Mouse (Mus musculus): Measurements from ENCODE around the gene Olfr549. TPM values are rescaled to one million over a fixed set of nuclear protein-coding genes. Genes with fewer than 3 reads are reported as not detected.
A peak's percentile ranks its signal among the peaks of the same experiment; 100 is the strongest.

Olfr549 gene
- not detected in 2 replicates for total RNA-seq (2015)
- not detected in 2 replicates for total RNA-seq (2017)

DNA sequence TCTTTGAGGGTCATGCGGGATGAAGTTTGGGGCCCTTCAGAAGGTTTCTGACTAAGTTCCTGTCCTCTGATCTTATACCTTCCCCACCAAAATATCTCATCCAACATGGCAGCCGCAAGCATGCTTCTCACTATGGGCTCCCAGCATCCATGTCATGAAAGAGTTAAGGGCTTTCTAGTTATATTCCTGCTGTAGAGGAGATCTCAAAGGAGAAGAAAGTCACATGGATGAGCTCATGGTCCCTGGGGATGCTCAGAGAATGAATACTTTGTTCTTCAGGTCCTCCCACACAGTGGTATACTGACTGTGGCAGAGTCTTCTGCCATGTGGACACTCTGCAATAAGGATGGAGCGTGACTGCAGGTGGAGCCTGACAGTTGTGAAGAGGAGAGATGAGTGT lies at the start of gene Olfr549:
Gene Olfr549, plus strand, starts transcription at position 301 of the 400 bp plus-strand sequence.
- ATAC-seq (replicated peaks; ENCODE audit: poor library complexity) = no peak

DNA sequence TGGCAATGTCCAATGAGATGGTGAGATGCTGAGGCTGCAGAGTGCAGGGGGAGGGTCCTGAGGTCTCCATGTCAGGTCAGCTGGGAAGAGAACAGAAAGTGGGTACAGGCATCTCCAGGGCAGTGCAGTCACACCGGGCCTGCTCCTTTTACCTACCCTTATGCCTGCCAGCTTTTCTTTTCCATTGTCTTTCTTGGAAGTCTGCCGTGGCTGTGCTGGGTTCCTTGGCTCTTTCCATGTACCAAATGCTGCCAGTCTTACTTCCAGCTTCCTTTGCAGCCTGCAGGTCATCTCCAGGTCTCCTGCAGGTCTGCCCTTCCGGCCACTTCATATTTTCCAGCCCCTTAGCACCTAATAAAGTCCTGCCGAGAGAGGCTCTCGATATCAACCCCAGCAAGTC lies 47.7 kb upstream of the Olfr549 start:
- no peak for ATAC-seq (replicated peaks; ENCODE audit: poor library complexity)

DNA sequence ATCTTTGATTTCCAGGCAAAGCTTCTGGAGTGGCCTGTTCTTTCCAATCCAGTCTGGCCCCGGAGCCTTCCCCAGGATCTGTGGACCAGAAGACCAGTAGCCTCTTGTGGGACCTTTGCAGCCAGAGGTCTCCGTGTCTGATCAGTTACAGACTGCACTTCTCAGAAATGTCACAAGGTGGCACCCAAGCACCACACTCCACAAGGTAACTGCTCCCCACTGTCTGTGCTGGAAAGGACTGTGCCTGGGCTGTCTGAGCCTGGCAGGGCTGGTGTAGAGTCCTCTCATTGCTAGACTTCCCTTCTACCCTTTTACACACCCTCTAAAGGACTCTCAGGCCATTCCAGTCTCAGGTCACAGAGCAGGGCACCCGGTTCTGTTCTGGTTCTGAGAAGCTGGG lies 42.8 kb upstream of the Olfr549 start:
- ATAC-seq (replicated peaks; ENCODE audit: poor library complexity) = peak; percentile 99

GRCm38 (mm10) chr7:102508066-102508465 lies 41.6 kb upstream of the Olfr549 start:
- ATAC-seq (replicated peaks; ENCODE audit: poor library complexity) = no peak

GRCm38 (mm10) chr7:102508666-102509065 lies 41.0 kb upstream of the Olfr549 start:
- ATAC-seq (replicated peaks; ENCODE audit: poor library complexity) = no peak

GRCm38 (mm10) chr7:102509726-102510125 lies 39.9 kb upstream of the Olfr549 start:
- ATAC-seq (replicated peaks; ENCODE audit: poor library complexity) = no peak

GRCm38 (mm10) chr7:102511927-102512326 lies 37.7 kb upstream of the Olfr549 start:
- peak; percentile 19 for ATAC-seq (replicated peaks; ENCODE audit: poor library complexity)

GRCm38 (mm10) chr7:102512814-102513435 lies 36.7 kb upstream of the Olfr549 start:
- peak; percentile 74 for ATAC-seq (replicated peaks; ENCODE audit: poor library complexity)

DNA sequence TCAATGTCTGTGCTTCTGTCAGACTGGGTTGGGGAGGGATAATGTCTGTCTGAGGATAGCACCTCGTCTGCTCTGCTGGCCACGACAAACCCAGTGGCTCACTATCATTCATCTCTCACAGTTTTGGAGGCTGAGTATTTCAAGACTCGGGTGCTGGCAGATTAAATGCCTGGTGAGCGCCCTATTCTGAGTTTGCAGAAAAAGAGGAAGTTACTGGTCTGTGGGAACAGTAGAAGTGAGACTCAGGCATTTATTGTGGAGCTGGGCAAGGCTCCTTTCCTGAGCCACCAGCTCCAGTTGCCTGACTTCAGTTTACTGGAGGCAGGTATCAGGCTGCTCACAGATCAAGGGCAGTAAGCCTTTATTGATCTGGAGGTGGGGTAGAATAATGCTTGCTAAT lies 35.5 kb upstream of the Olfr549 start:
- peak; percentile 49 for ATAC-seq (replicated peaks; ENCODE audit: poor library complexity)

DNA sequence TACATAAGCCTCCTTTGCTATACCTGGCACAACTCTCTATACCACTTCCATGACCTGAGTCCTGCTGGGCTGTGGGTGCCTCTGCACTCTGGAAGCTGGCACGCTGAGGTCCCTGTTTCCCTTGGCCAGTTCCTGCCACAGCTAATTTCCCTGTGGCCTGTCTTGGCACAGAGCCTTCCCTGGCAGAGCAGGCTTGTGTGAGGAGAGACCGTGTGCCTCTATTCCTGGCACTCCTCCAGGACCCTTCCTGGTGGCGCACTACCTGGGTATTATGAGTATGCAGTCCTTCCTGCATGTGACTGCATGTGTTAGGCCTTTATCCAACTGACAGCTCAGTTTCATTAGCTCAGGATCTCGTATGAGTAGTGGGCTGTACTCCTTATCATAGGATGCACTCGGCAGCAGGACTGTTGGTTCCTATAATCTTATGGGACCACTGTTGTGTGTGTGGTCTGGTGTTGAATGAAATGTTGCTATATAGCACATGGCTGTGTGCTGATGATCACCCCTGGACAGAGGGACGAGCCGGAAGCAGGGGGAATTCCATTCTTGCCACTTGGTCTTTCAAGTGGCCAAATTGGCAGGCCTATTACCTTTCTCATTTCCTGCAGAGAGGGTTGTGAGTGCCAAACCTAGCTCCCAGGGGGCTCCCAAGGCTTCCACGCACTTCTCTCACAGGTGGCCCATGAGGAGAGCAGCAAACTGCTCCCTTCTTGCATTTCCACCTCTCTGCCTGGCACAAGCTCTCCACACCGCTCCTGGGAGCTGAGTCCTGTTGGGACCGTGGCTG lies 33.2 kb upstream of the Olfr549 start:
- peak; percentile 42 for ATAC-seq (replicated peaks; ENCODE audit: poor library complexity)

DNA sequence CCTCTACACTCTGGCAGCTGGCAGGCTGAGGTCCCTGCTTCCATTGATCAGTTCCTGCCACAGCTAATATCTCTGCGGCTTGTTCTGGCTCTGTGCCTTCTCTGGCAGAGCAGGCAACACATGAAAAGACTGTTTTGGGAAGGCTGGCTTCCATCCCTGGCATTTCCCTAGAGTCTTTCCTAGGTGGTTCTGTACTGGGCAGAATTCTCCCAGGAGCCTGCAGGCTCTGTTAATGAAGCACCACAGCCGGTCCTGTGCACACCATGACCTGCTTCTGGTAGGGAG lies 32.7 kb upstream of the Olfr549 start:
- no peak for ATAC-seq (replicated peaks; ENCODE audit: poor library complexity)

- no peak for ATAC-seq (replicated peaks; ENCODE audit: poor library complexity)
Observed at GRCm38 (mm10) chr7:102529052-102529451, 20.6 kb upstream of the Olfr549 start.

GRCm38 (mm10) chr7:102534449-102534848 lies 15.2 kb upstream of the Olfr549 start, which contains the start of gene Olfr547:
Olfr547 (plus strand) TSS chr7:102534749.
- ATAC-seq (replicated peaks; ENCODE audit: poor library complexity) = no peak

GRCm38 (mm10) chr7:102540596-102540995 lies 9.1 kb upstream of the Olfr549 start, which contains the start of gene Olfr548-ps1:
Olfr548-ps1 (plus strand) TSS chr7:102540896.
- ATAC-seq (replicated peaks; ENCODE audit: poor library complexity) = no peak

DNA sequence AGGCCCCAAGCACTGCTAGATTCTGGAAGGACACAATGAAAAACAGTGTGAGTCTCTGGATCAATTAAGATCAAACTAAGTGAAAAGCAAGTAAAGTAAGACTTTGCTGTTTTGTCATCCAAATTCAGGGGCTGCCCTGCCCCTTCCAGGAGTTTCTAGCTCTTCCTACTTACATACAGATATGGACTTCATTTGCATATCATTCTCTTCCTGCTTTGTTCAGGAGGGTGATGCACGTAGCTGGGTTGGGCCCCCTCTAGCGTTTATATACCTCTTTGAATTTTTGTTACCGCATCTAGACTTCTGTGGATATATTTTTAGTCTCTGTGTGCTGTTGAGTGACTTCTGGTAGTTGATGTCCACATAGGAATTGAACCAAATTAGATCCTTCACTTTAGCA lies 8.4 kb upstream of the Olfr549 start:
- ATAC-seq (replicated peaks; ENCODE audit: poor library complexity) = peak; percentile 88

GRCm38 (mm10) chr7:102553279-102553678 lies 3.6 kb downstream of the Olfr549 start:
- ATAC-seq (replicated peaks; ENCODE audit: poor library complexity) = peak; percentile 61

GRCm38 (mm10) chr7:102564999-102565997 lies 15.6 kb downstream of the Olfr549 start, which contains the start of gene Trim21:
Trim21 (minus strand) TSS chr7:102565486.
- ATAC-seq (replicated peaks; ENCODE audit: poor library complexity) = peak; percentile 98

GRCm38 (mm10) chr7:102566219-102566618 lies 16.5 kb downstream of the Olfr549 start:
- ATAC-seq (replicated peaks; ENCODE audit: poor library complexity) = peak; percentile 42

- ATAC-seq (replicated peaks; ENCODE audit: poor library complexity) = no peak
Observed at GRCm38 (mm10) chr7:102571142-102571541, 21.5 kb downstream of the Olfr549 start, which contains the start of gene Olfr550. Olfr550 (plus strand) TSS chr7:102571442.

DNA sequence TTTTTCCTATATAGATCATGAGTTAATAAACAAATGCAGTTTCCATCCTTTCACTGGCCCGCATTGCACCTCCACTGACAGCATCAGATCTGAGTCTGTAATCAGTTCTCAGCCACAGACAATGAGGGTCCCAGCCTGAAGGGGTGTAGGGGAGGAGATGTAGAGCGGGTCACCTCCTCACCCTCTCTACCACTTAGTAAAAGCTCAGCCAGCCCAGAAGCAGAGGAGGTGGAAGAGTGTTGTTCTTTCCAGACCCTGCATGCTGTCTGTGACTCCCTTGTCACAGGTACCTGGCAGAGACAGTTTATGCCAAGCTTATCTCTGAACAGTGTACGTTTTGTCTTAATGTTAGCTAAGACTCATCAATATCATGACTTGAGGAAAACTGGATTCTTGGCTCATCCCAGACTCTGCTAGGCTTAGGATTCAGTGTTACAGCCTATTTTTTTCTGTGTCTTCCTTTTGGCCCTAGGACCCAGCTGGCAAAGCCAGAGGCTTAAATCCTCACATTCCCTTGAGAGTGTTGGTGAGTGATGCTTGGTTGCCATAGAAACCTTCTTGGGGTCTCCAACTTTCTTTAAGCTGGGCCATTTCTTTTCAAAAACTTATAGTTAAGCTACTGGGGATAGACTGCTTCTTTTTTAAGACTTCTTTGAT lies 23.6 kb downstream of the Olfr549 start:
- no peak for ATAC-seq (replicated peaks; ENCODE audit: poor library complexity)
